Mouse (Mus musculus): Measurements from ENCODE around the gene Acsm4. TPM values are rescaled to one million over a fixed set of nuclear protein-coding genes. Genes with fewer than 3 reads are reported as not detected.

The Acsm4 gene
- total RNA-seq, 1 experiment from 2014 or later: not detected

DNA sequence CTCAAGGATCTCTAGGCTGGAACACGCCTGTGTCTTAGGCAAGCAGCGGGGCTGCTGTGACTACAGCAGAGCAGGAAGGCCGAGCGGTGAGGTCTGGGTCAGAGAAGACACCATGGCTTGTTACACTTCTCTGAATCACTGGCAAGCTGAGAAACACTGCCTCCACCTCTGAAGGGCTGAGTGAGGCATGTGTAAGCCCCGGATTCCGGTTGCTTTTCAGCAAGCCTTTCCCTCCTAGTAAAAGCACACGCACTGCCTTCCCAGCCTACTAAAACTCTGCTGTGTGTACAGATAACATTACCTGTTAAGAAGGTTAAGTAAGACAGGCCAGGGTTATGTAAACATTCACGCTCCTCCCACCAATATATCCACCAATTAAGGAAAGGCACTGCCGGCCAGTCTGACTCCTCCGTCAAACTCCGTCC lies 70.7 kb downstream of the Acsm4 start, which contains the start of gene Acsm3:
TSS of gene Acsm3 (plus strand) at position 397 of the 425 bp plus-strand sequence.
- no peak for ATAC-seq (replicated peaks; ENCODE audit: low read depth, poor library complexity, severe bottlenecking)

DNA sequence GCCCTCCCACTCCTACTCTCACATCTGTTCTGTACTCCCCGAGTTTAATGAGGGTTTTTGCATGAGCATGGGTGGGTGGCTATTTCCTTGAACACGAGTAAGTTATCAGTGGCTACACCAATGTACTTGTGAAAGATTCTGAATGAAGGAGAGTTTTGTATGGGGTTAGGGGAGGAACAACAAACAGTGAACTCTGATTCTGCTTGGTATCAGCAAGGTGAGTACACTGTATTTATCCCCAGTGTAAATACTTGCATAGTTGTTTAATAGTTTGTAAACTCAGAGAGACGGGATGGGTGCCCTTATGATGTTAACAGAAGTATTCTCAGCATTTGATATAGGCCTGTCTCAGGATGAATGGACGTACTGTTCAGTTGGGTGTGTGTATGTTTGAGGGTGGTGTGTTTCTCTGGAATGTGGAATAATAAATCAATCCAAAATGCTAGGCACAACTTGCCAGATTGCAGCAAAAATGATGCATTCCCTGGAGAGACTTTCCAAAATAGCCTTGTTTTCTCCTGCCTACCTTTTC lies 72.4 kb downstream of the Acsm4 start:
- no peak for ATAC-seq (replicated peaks; ENCODE audit: low read depth, poor library complexity, severe bottlenecking)

Other genes starting within 250 kb of the Acsm4 start
- gene Gp2, start 230.7 kb upstream of the Acsm4 start, total RNA-seq (2017): not detected in 2 replicates
- not detected in 2 replicates for gene Umod, start 210.7 kb upstream of the Acsm4 start, total RNA-seq (2017)
- gene Acsm5, start 170.6 kb upstream of the Acsm4 start, total RNA-seq (2017): not detected in 2 replicates
- gene Pdilt, start 166.5 kb upstream of the Acsm4 start, total RNA-seq (2017): not detected in 2 replicates
- gene Acsm2, start 135.7 kb upstream of the Acsm4 start, total RNA-seq (2017): not detected in 2 replicates
- not detected in 2 replicates for gene Acsm1, start 83.0 kb upstream of the Acsm4 start, total RNA-seq (2017)
- 124 and 137 TPM in 2 replicates for gene Thumpd1, start 30.8 kb downstream of the Acsm4 start, total RNA-seq (2017)
- gene Acsm3, start 70.9 kb downstream of the Acsm4 start, total RNA-seq (2017): 0.05 and 0.10 TPM in 2 replicates
- 24.9 and 62.3 TPM in 2 replicates for gene Rexo5, start 104.0 kb downstream of the Acsm4 start, total RNA-seq (2017)
- 16.2 and 18.6 TPM in 2 replicates for gene Eri2, start 104.0 kb downstream of the Acsm4 start, total RNA-seq (2017)
- 2.6 and 4.7 TPM in 2 replicates for gene Lyrm1, start 205.8 kb downstream of the Acsm4 start, total RNA-seq (2017)
- gene Dcun1d3, start 206.3 kb downstream of the Acsm4 start, total RNA-seq (2017): 3.0 and 4.0 TPM in 2 replicates